Mouse (Mus musculus): Measurements from ENCODE around the gene Gm7145. TPM values are rescaled to one million over a fixed set of nuclear protein-coding genes. Genes with fewer than 3 reads are reported as not detected.
"Not testable (repeated sequence)": the region's sequence is repeated elsewhere in the genome, so short reads cannot be mapped to it uniquely, and the experiment has no call there.

Gene Gm7145
- total RNA-seq (2022) = not detected

- DNase-seq = no peak
Observed at GRCm38 (mm10) chr1:117965639-117966038, at the start of gene Gm7145. Gm7145 (plus strand) TSS chr1:117965939.

GRCm38 (mm10) chr1:117927715-117928114 lies 38.0 kb upstream of the Gm7145 start, which contains the start of gene Gm28168:
Gm28168 (plus strand) TSS chr1:117928015.
- not testable (repeated sequence) for DNase-seq

- not testable (repeated sequence) for DNase-seq
Observed at GRCm38 (mm10) chr1:118003876-118004275, 38.1 kb downstream of the Gm7145 start.

GRCm38 (mm10) chr1:118012736-118013135 lies 47.0 kb downstream of the Gm7145 start:
- DNase-seq = not testable (repeated sequence)

Other genes with a start within 250 kb of the Gm7145 start
- not detected for gene B020011L13Rik, start 184.8 kb upstream of the Gm7145 start, total RNA-seq (2022)
- gene Gm28360, start 135.9 kb upstream of the Gm7145 start, total RNA-seq (2022) = not detected
- not detected for gene Gm28168, start 37.9 kb upstream of the Gm7145 start, total RNA-seq (2022)
- gene Gm29106, start 210.6 kb downstream of the Gm7145 start, total RNA-seq (2022) = not detected